Mouse (Mus musculus): ENCODE measurements around the gene Gm826. TPM values are rescaled to one million over a fixed set of nuclear protein-coding genes. Genes with fewer than 3 reads are reported as not detected.

Gene Gm826
- not detected in 2 replicates for polyA plus RNA-seq (2021; fragmentation: Nextera tagmentation)
- long read RNA-seq, experiment 1, result 0 reads
- long read RNA-seq, experiment 2, result 0 reads

DNA sequence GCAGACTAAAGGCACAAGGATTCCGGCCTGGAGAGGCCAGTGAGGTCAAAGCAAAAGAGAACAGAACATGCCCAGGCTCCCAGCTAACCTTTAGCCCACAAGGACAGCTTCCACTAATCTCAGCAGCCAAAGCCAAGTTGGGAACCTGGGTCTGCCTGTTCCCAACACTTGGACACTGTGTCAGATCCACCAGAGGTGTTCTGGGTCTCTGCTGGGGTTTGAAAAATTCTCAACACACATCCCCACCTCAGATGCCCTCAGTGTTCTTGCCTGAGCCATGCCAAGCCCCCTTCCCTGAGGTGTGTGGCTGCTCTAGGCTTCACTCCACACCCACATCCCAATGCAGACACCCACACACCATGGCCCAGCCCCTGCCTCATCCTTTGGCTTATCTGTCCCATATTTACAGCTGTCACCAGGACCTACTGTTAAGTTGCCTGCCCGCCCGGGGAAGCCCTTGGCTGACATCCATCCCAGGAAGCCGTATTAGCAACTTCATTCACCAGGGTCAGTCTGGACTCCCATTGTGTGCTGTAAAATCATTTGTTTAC, at the start of gene Gm826:
Gene Gm826 (minus strand): TSS at position 52 of the 551 bp plus-strand sequence.

DNA sequence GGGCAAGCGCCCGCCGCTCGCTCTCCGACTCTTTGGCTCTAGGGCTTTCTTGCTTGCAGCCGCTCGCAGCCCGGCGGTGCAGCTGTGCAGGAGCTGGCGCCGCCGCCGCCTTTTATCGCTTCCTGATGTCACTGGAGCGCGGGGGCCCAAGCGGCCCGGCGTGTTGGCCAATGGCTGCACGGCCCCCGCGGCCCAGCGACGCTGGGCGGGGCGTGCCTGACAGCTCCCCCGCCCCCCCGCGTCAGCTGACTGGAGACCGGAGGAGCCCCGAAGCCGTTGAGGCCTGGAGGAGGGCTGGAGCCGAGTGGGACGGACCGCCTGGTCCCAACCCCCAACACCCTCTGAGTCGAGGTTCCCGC, 33.0 kb upstream of the Gm826 start, which contains the start of gene Mafb:
Gene Mafb (minus strand): TSS at position 86 of the 359 bp plus-strand sequence.

Other genes with a start within 250 kb of the Gm826 start
- 3.5 and 4.4 TPM in 2 replicates for gene Mafb, start 32.9 kb upstream of the Gm826 start, polyA plus RNA-seq (2021; fragmentation: Nextera tagmentation)

Measured in layer of hippocampus, adult 6 months (tissue).